Mouse (Mus musculus): ENCODE data around the gene Ptch1.

Ptch1 gene

GRCm38 (mm10) chr13:63573256-63573835 is at the start of gene Ptch1:
Ptch1 (minus strand) TSS chr13:63573598.
- DNase-seq: no peak

DNA sequence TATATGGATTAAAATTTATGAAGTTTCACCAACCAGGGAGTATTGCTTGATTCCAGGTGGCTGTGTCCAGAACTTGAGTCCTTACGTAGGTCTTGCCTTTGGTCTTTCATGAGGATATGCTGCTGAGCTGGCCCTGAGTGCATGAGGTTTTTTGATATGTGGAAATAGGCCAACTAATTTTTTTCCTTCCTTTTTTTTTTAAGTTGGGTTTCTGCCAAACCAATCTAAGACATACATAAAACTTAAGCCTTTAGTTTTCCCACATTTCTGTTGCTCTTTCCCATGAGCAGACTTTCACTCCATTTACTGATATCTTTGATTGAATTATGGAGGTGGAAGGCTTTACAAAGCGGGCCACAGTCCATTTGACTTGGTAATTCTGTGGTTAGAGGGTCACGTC is 47.9 kb upstream of the Ptch1 start:
- no peak for DNase-seq

DNA sequence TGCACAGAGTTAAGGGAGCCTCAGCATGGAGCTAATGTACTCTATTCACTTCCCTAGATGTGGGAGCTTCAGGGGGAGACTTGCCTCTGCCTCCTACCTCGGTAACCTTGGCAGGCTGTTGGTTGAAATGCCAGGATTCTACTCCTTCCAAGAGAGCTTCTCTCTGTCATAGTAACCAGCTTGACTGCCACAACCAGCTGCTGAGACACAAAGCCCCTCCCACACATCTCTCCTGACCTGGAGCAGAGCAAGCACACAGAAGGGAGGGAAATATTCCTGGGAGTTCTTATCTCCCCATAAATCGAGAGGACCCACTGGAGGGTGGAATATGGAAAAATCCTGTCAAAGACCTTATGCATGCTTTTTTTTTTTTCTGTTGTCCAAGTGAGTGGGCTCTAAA is 39.8 kb upstream of the Ptch1 start:
- no peak for DNase-seq

DNA sequence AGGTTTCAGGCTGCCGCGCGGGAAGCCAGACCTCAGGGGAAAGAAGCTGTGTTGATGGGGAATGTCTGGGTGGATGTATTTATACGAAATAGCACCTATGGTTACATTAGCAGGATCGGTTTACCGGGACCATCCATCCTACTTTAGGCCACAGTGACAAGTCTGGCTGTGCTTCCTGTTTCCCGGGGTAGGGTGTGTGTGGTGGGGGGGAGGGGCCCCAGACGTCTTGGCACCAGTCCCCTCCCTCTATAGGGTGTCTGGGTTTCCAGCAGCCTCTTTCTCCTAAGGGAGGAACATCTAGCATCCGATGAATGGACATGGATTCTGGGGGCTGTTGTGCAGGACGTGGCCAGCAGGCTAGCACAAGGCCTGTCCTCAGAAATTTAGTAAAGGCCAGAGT is 36.3 kb upstream of the Ptch1 start:
- no peak for DNase-seq

- DNase-seq: no peak
Observed at GRCm38 (mm10) chr13:63597593-63597992, 24.2 kb upstream of the Ptch1 start.

DNA sequence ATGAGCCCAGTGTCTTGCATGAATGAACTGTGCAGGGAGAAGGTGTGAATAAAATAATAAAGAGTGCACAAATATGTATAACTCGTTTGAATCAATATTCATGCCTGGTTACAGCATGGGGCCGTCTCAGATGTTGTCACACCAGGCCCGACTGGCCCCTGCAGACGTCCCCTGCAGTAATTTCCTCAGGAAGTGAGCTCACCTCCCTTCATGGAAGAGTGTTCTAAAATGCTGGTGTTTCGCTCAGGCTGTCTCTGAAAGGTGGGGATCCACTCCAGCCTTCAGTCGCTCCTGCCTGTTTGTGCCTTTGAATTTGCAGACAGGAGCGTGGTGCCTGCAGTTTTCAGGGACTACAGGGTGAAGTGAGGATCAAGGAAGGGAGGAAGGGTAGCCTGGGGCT is 22.5 kb upstream of the Ptch1 start:
- DNase-seq: no peak

GRCm38 (mm10) chr13:63593469-63594050 is 20.2 kb upstream of the Ptch1 start:
- DNase-seq: peak; percentile 58 to 59

DNA sequence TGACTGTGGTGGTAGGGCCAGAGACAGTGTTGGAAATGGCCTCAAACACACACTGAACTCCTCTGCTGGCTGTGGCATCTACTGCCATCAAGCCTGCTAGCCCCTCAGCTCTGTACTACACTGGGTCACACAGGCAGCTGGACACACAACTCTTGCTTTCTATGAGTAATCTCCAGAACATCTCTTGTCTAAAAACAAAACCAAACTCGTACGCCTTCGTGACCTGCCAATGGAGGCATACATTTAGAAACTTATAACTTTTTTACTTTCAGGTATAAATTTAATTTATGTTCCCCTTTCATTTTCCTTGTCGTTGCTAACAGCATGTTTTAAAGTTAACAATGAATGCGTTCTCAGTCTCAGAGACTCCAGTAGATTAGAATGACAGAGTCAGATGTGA is 19.4 kb upstream of the Ptch1 start:
- no peak for DNase-seq

GRCm38 (mm10) chr13:63574601-63575000 is 1.2 kb upstream of the Ptch1 start:
- DNase-seq: no peak

GRCm38 (mm10) chr13:63572453-63573255 is 744 bp downstream of the Ptch1 start:
- no peak for DNase-seq

- no peak for DNase-seq
Observed at GRCm38 (mm10) chr13:63572111-63572452, 1.3 kb downstream of the Ptch1 start.

- DNase-seq: no peak
Observed at GRCm38 (mm10) chr13:63570456-63570855, 2.9 kb downstream of the Ptch1 start.

DNA sequence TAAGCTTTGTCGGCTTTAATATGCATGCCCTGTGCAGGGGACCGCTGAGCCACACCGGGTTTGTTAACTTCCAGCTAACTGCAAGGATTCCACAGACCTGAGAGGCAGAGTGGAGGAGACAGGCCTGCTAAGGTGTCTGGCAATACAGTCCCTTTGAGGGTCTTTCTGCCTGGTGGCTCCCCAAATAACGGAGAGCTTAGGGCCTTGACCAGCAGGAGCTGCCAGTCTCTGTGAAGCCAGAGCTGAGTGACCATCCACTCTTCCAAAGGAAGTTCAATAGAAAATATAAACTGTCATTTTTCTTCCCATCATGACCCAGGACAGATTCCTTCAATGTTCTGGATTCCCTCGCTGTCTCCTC is 4.0 kb downstream of the Ptch1 start:
- no peak for DNase-seq

- DNase-seq: no peak
Observed at GRCm38 (mm10) chr13:63568741-63569395, 4.5 kb downstream of the Ptch1 start.

DNA sequence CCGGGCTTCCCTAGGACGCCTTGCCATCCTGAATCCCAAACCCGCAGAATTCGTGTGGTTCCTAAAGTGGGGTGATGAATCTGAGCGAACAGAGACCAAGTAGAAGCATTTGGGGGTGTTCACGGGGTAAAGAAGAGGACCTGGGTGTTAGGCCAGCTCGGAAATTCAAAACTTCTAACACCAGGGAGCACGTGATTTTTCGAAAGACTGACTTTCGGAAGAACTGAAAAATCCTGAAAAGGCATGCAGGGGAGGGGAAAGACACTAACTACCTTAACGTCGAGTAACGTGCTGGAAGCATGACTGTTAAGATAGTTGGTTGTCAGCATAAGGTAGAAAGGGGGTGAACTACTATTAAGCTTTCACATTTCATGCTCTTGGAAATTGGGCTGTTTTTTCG is 5.1 kb downstream of the Ptch1 start:
- DNase-seq: no peak

DNA sequence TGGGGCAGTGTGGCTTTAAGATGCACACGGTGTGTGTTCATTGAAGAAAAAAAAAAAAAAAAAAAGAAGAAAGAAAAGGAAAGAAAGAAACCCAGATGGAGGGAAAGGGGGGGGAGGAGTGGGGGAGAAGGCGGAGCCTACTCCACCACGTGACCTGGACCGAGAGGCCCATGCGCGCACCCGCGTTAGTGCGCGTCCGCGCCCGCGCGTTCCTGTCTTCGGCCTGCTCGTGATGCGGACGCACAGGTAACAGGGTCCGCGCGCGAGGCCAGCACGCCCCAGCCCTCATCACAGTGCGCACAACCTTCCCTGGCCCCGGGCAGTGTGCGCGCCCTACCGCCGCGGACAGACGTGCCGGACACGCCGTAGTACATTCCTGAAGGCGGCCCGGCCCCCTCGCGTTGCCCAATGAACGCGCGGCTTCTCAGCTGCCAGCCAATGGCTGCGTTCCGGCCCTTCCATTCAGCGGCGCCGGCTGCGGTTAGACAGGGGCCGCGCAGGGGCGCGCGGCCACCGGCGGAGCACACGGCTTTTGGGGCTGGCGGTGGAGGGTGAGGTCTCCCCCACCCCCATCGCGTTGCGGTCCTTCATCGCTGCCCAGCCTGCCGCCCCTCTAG is 5.6 kb downstream of the Ptch1 start:
- peak; percentile 97 to 98 for DNase-seq

DNA sequence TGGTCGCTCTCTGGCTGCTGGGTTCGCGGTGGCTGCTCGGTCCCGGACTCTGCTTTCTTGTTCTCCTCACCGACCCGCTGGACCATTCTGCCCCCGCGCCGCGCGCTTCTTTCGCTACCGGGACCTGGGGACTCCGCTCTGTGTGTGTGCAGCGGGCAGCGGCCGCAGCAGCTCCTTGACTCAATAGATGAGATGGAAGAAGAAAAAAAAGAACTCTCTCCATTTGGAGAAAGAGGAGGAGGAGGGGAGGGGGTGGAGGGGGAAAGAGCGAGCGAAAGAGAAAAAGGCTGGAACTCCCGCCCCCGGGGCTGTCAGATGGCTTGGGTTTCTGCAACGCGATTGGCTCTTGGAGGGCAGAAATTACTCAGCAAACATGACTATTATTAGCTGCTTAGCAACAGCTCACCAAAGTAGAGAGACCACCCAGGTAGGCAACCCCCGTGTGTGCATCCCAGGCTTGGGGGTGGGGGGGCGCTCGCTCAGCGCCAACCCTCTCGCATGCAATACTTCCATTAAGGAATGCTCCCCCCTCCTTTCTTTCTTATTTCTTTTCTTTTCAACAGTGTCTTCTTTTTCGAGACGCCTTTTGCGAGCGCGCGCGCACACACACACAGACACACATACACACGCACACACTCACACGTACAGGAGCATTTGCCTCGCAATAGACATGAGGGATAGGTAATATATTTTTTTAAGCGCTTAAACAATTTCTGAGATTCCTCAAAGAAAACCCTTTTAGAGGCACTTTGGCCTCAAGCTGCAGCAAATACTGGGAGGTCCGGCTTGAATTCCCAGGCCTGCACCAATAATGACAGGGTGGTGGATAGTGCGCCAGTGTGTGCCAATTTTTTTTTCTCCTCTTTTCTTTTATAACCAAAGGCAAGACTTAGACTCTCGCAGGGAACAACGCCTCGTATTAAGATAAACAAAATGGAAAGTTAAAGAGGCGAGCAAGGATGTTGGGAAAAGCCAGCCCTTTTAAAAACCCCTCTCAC is 7.1 kb downstream of the Ptch1 start:
- DNase-seq: peak; percentile 85 to 86

DNA sequence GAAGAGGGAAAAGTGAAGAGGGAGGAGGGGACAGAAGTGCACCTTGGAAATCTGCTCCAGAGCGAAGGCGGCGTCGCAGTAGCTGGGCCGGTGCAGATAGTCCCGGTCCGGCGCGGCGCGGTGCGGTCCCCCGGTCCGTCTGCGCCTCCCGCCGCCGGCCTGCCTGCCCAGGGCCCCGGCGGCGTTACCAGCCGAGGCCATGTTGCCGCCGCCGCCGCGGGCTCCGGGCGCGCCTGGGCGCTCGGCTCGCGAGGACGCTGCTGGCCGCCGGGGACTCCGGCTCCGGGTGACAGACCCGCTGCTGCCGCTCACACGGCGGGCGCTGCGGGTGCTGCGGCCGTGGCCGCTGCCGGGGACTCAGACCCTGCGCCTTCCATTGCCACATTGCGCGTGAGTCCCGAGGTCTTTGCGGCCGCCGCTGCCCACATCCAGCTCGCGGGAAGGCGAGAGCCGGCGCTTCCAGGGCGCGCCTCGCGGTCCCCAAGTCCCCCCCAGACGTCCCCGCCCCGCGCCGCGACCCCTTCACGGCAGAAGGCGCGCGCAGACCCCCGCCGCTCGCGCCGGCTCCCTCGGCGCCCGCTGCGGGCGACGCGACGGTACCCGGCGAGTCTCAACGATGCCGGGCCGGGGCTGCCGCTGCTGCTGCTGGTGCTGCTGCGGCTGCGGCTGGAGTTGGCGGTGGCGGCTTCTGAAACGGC is 7.9 kb downstream of the Ptch1 start:
- DNase-seq: peak in 1 of 2 experiments; percentile 33

- peak; percentile 87 to 92 for DNase-seq
Observed at GRCm38 (mm10) chr13:63564626-63565319, 8.6 kb downstream of the Ptch1 start.

DNA sequence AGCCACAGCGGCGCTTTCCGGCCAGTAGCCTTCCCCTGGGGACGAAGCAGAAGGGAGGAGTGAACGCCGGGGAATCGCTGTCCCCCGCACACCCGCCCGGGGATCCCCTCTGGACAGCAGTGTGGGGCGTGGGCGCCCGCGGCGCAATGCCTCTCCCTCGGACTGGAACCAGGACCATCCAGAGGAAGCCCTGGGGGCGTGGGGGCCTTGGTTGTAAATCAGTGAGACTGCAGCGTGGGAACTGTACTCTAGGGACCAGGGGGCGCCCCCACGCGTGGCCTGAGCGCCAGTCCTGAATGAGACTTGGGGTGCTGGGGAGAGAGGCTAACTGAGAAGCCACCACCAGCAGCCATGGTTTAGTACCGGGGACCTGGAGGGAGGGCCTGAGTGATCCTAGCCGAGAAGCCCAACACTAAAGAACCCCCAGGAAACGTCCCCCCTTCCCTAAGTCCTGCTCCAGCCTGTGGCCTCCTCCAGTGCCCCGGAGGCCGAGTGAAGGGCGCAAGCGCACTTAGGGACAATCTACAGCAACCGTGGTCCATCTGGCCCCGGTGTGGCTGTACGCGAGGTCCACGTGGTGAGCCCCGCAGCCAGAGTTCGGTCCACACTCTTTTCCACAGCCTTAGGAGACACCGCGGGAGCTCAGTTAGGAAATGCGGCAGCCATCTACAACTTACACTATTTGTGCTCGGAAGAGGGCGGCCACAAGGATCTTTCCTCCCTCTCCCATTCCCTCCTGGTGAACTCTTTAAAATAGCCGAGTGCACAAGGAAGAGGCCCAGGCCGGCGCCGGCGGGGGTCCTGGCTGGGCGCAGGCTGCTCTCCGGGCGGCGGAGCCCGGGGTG is 9.4 kb downstream of the Ptch1 start:
- DNase-seq: peak; percentile 43 to 55

Measured in kidney, adult 8-10 months (tissue).